Mouse (Mus musculus): ENCODE measurements around the gene Dtd1.
"Not testable (repeated sequence)": the region's sequence is repeated elsewhere in the genome, so short reads cannot be mapped to it uniquely, and the experiment has no call there.

Gene Dtd1

DNA sequence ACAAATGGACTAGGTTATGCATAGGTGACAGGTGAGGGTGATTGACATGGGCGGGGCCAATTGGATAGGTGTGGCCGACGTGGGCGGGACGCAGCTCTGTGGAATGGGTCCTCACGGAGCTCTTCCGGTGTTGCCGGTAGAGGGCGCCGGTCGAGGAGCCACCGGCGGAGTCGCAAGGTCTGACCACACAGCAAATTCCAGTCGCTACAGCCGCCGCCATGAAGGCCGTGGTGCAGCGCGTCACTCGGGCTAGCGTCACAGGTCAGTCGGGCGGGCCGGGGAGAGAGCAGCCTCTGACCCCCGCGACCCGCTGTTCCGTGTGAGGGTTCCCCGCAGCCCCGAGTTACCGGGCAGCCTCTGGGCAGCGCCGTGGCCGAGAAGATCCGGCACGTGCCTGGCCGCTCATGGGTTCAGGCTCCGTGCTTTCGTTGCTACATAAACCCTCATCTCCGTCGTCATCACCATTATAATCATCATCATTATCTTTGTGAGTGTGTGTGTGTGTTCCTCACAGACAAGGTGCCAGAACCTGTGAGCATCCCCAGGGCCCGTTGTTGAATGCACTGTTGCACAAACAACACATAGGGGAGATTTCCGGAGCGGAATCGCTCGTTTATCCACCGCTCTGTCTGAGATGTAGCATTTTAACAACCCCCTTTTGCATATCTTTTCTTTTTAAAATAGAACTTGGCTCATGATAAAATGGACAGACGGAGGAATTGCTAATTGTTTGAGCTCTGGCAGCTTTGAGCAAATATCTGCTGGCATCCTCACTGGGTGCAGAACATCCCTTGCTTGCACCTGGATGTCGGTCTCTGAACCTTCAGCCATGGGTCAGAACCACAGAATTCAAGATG lies at the start of gene Dtd1:
TSS of gene Dtd1 (plus strand) at position 67 of the 857 bp plus-strand sequence.
- peak; percentile 85 for DNase-seq

DNA sequence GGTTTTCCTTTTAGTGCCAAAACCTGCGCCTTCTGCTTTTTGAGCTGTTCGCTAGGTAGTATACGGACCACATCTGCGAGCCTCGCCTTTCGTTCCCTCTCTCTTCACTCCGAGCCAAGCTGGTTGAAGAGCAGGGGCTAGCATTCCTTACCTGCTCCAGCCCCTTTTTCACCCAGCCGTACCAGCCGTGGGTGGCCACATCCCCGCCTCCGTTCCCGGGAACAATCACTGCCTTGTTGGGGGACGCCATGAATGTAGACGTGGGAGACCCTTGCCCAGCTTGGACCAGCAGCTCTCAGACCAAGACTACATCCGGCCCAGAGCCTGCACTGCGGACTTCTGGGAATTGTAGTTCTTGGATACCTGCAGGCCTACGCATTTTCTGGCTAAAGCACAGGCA lies 49.2 kb upstream of the Dtd1 start, which contains the start of gene Rbbp9:
TSS of gene Rbbp9 (minus strand) at position 341 of the 400 bp plus-strand sequence.
- DNase-seq, result peak; percentile 59

DNA sequence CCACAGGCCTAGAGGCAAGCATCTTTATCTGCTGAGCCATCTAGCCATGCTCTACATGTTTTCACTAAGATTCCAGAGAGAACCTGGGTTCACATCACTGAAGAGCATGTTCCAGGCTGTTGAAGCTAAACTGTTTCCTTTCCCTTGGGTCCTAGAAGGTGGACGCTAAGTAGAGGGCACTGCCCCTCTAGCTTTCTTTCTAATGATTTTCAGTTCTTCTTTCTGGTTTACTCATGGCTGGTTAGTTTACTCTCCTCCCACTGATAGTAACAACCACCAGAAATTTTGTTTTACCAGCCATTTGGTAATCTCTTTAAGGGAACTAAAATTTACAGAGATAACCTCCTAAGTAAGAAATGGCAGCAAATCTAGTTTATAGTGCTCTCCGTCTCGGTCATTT lies 45.8 kb upstream of the Dtd1 start:
- DNase-seq, result no peak

DNA sequence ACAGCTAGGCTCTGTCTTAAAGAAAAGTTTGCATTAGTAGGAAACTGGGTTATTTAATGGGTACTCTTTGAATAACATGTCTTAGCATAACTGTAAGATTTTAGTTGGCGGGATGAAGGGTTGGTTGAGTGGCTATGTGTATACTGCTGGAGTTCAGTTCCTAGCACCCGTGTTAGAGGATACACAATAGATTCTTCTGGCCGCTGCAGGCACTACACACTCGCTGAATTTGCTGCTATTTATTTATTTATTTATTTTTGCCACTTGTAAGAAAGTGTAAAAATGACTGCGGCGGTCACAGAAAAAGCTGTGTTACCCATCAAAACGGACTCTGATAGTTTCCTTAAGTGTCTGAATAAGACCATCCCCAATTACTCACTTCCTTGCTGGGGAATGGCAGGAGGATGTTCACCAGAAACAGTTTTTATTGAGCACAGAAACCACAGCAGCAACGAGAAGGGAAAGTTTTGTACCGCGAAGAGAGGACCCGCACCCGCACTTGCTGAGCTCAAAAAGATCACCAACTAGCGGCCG lies 44.3 kb upstream of the Dtd1 start:
- no peak for DNase-seq

DNA sequence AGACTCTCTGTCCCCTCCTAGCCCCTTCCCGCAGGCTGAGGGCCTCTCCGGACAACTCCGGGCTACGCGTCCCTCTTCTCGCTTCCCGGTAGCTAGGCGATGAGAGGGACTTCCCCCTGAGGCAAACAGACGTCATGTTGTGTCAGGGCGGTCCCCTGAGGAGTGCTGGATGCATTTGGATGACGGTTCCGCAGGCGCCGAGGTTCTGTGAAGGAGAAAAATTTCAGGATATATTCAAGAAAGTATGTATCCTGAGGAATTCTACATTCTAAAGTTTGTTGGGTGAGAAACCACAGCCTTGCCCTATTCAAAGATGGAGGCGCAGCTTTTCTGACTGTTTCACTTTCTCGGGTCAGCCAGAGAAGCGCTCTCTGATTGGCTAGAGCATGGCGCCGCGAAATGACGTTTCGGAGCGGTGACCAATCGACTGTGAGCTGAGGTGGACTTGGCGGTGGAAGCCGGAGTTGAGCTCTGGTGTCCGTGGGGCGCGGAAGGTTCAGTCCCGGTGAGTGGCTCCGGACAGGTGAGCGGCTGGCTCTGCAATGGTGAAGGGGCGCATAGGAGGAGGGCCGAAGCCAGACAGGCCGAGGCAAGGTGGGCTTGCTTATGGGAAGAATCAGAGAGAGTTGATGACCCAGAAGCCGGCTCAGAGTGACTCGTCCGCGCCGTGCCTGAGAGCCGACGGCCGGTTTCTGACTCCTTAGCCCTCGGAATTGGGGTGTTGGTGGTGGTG lies 43.7 kb upstream of the Dtd1 start, which contains the start of gene Sec23b:
TSS of gene Sec23b (plus strand) at position 410 of the 733 bp plus-strand sequence.
- DNase-seq, result peak; percentile 96

DNA sequence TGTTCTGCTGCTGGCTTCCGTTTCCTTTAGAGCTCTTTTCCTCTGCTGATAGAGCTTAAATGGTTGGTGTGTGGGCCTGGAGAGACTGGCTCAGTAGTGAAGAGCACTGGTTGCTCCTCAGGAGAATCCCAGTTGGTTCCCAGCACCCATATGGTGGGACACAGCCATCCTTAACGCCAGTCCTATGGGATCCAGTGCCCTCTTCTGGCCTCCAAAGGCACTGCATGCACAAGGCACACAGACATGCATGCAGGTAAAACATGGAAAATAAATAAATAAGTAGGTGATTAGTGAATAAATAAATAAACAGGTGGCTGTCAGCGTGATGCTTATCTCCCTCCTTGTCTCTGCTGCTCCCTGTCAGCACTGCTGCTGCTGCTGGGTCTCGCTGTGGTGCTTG lies 11.0 kb upstream of the Dtd1 start:
- DNase-seq, result no peak

DNA sequence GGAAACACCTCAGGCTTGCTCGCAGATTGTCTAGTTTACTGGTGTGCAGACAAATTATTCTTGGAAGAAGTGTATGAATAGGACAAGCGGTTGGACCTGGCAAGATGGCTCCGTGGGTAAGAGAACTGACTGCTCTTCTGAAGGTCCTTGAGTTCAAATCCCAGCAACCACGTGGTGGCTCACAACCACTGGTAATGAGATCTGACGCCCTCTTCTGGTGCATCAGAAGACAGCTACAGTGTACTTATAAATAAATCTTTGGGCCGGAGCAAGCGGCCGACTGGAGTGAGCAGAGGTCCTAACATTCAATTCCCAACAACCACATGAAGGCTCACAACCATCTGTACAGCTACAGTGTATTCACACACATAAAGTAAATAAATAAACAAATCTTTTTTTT lies 6.7 kb upstream of the Dtd1 start:
- DNase-seq, result not testable (repeated sequence)

DNA sequence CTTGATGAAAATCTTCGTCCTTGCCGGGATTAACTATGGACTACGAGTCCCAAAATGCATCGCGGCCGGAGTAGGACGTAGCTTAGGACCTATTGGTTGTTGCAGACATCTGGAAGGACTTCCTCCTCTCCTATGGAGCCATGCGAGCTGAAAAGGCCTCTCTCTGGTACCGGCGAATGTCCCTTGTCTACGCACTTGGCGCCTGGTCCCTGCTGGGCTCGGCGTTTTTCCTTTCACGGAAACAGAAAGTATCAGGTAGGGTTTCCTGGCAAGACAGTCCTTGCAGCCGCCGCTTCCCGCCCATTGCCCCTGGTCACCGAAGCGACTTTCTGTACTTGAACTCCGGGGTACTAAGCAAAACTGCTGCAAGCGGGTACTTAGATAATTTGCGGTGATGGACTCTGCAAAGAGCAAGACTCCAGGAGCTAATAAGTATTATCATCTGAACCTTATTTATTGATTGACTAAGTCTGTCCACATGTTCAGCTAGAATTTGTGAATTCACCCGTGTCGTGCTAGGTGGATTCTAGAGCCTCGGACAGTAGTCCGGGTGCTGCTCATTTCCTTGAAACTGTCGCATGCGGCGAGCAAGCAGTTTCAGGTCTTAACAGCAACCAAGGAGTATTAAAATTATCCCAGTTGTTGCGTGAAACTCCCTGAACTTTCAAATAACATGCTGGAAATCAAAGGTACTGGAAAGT lies 5.6 kb upstream of the Dtd1 start, which contains the start of gene Smim26:
TSS of gene Smim26 (plus strand) at position 104 of the 701 bp plus-strand sequence.
- peak; percentile 73 for DNase-seq

DNA sequence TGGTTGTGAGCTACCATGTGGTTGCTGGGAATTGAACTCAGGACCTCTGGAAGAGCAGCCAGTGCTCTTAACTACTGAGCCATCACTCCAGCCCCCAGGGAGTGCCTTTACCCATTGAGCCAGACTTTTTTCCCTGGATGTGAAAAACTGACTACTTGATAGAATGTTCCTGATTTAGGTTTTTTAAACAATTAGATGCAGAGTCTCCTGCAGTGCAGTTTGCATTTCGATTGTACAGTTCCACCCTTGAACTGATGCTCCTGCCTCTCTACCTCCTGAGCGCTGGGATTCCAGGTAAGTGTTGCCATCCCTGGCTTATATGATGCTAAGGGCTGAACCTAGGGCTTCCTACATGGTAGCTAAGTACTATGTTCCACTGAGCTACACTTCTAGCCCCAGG lies 1.7 kb upstream of the Dtd1 start:
- no peak for DNase-seq

DNA sequence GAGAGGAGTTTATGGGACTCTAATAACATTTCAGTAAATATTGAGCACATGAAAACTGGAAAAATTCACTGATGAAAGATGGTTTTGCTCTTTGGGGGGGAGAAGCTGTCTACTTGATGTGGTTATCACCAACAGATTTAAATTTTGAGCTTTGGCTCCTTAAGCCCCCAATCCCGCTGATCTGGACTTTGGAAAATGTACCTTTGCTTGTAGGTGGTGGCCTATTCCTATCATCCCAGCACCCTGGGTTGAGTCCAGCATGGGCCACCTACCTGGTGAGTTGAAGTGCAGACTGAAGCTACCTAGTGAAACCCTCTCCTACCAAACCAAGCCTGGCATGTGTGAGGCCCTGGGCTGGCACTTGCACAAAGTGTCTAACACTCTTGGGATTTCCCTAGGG lies 1.9 kb downstream of the Dtd1 start:
- DNase-seq, result no peak

DNA sequence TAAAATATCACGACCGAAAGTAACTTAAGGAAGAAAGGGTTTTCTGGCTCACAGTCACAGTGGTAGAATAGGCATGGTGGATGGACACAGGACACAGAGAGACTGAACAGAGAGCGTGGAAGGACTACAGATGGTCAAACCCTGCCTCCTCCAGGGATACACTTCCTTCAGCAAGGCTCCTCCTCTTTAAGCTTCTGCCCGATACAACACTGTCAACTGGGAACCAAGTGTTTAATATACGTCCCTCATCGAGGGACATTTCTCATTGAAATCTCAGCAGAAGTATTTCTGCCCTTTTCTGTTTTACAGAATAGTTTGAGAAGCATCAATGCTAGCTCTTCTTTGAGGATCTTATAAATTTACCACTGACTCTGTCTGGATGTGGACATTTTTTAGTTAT lies 14.3 kb downstream of the Dtd1 start:
- no peak for DNase-seq

DNA sequence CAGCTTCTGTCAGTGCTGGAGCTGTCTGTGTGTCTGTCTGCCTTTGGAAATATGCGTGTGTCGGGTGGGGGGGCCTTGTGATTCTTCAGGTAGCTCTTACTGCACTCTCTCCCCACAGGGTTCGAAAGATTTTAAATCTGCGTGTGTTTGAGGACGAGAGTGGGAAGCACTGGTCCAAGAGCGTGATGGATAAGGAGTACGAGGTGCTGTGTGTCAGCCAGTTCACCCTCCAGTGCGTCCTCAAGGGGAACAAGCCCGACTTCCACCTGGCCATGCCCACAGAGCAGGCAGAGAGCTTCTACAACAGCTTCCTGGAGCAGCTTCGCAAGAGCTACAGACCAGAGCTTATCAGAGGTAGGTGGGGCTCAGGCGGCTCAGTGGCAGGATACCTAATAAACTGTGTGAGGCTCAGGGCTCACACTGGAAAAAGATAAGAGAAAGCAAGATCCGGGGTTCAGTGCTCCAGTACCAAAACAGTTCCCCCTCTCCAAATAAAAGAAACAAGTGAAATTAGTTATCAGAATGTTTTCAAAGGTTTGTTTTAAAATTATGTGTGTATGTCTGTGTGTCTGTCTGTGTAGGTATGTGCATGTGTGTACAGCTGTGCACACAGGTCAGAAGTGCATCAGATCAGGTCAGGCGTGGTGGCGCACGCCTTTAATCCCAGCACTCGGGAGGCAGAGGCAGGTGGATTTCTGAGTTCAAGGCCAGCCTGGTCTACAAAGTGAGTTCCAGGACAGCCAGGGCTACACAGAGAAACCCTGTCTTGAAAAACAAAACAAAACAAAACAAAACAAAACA lies 17.6 kb downstream of the Dtd1 start:
- no peak for DNase-seq

DNA sequence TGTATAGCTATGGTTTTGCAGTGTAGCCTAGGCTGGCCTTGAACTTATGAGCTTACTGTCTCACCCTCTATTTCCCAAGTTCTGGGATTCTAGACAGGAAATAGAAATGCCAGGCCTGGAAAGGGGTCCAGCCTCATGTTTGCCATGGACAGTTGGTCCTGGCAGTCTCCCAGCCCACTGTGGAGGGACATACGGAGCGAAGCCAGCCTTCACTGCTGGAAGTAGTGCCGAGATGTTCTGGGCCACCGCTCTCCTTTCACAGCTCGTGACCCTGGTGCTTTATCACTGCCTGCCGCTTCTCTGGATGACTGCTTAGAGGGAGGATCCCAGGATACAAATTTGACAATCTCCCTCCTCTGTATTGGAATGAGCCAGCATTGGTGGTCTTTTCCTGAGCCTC lies 21.8 kb downstream of the Dtd1 start:
- no peak for DNase-seq

DNA sequence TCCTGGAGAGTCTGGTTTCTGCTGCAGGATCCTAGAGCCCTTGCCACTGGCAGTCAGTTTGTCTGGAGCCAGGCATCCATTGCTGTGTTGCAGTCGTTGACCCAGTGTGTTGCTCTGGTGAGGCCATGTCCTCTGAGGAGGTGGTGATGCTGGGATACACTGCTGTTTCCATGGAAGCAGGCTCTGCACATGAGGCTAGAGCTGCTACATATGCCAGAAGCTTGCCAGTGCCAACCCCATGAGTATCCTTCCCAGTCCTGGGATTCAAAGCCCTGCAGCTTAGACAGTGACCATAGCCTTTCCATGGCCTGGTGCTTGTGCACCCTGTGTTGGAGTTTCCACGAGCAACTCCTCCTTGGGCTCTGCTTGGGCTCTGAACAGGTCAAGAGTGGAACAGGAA lies 33.9 kb downstream of the Dtd1 start:
- DNase-seq, result no peak

DNA sequence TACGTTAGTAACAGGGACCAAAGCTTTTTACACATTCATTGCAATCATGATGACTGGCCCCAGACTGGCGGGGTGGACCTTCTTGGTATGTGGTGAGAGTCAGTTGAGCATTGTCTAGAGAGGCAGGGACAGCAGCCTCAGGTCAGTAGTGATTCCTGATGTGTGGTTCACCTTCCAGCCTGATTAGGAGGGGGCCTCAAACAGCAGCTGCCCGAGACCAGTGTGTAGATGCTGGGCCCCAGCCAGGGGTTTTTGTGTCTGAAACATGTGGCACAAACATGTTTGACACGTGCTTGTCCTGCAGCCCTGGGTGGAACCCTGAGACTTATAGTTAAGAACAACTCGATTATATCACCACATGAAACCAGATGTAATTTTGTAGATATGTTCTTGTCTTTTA lies 34.5 kb downstream of the Dtd1 start:
- no peak for DNase-seq

DNA sequence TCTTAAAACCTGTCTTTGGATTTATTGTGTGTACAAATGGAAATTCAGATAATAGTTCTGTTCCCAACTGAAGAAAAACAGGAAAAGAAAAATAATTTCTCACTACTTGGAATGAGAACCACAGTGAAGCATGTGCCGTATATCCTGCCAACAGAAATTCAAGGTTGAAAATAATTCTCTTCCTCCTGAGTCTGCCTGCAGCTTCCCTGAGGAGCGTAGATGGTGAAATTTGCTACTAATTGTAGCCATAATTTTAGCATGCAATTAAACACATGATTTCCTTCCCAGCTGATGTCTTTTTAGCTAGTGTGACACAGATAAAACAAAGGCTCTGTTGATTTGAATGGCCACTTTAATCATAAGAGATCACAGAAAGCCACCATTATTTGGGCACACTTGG lies 35.0 kb downstream of the Dtd1 start:
- DNase-seq, result no peak

DNA sequence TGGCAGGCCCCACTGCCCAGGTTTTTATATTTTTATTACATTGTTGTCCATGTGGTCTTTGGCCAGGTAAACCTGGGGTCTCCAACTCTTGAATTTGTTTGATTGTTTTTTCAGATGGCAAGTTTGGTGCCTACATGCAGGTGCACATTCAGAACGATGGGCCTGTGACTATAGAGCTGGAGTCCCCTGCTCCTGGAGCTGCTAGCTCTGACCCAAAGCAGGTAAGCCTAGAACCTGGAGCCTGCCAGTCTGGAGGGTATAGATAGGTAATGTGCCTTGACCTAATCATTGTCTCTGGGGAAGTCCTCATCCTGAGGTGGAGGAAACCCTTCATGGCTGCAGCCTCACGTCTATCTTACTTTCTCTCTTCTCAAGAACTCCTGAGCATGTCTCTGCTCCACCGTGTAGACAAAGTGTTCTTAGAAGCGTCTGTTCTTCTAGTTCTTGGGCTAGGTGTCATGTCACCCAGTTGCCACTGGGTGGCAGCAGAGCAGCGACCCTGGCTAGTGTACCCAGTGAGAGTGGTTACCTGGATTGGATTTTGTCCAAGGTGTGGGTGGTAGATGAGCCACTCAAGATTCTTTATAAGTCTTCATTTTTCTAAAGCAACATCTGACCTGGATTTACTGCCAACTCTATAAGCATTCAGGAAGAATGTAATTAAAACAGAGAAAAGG lies 36.1 kb downstream of the Dtd1 start:
- DNase-seq, result peak; percentile 49

DNA sequence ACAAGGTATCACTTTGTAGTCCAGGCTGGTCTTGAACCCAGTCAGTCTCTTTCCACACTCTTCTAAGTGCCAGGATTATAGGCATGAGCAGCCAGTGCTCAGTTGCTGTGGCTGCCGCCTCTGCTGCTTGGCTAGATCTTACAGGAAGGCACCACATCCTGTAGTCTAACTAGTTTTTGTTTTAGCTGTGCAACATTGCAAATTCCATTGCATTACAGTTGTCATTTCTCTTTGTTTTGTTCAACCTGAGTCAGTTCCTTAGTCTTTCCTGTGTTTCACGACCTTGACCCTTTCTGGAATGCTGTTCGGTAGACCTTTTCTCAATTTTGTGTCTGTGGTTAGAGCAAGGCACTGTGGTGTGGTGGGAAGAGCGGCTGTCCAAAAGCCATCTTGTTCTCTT lies 37.5 kb downstream of the Dtd1 start:
- DNase-seq, result no peak

DNA sequence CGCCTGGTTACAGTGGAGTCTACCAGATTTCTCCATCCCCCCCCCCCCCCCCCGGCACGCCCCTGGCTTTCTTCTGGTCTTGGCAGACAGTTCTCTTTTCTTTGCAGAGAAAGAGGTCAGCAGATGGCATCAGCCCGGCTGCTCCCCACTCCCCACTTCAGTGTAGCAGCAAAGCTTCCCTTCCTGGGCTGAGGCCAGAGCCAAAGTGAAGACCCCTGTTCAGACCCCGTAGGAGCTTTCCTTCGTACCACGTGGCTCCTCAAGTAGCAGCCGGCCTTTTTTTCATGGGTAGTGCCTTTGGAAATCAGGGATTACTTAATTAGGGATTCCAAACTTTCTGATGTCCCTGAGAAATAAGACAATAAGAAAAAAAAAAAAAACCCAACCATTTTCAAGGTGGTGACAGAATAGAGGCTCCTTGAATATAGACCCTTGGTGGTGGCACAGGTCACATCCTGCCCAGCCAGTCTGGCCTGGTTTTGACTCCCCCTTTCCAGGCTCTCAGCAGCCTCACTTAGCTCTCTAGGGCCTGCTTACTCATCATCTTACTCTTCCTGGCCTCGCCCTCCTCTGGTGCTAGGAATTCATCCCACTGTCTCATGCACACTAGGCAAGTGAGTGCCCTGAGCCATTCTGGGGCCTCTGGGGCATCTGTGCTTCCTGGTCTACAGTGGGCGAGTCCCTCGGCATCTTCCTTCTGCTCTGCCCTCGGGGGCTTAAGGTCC lies 38.1 kb downstream of the Dtd1 start:
- DNase-seq, result no peak

DNA sequence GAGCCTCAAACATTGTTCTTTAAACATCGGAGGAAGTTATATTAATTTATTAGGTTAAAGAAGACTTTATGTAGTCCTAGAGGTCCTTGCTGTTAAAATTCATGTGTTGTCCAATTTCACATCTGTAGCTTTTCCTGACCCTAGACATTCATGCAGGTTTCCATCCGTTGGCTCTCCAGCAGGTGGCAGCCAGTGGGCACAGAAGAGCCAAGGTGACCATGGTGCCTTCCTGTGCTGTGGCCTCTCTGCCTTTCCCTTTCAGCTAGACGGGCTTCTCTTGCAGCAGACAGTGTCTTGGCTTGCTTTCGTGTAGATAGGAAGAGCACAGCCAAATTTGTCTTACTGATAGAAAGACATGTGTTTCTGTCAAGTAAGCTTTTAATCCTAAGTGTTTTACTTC lies 39.0 kb downstream of the Dtd1 start:
- no peak for DNase-seq

DNA sequence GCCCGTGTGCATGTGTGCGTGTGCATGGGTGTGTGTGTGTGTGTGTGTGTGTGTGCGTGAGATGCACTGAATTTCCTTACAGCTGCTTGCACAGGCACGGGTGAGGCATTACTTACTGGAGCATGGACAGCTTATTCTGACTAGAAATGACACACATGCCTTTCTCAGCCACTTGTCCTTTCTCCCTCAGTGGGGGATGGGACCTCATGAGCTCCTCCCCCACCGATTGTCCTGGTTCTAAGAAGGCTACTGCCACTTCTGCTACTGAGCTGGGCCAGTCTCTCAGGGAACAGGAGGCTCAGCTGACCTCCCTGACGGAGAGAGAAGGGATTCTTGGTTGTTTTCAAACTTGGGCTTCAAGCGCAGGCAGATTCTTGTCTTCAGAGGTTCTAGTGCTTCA lies 40.4 kb downstream of the Dtd1 start:
- no peak for DNase-seq

Data from thymus, postnatal 25 days (tissue).